Mouse (Mus musculus): ENCODE data around the gene Fer. TPM values are rescaled to one million over a fixed set of nuclear protein-coding genes. Genes with fewer than 3 reads are reported as not detected.

The Fer gene
- polyA plus RNA-seq, 1 experiment from 2014 or later = 31.5 TPM

DNA sequence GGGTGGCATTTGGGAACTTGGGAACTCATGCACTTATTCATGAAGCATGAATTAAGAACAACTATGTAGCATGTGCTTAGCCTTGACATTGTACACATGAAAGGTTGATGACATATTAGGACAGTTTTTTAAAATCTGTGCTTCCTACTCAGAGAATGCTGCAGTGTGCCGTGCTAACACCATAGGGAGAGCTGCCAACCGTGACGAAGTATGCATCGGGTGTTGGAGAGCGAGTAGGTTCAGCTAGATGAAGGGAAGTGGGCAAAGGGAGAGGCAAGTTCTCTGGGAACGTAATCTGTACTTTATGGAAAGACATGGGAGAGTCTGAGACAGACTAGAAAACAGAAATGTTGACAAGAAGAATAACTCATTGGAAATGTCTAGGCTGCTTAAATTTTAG lies 253.9 kb downstream of the Fer start:
- 68% methylated on average over 6 of the region's 6 CpGs for WGBS

DNA sequence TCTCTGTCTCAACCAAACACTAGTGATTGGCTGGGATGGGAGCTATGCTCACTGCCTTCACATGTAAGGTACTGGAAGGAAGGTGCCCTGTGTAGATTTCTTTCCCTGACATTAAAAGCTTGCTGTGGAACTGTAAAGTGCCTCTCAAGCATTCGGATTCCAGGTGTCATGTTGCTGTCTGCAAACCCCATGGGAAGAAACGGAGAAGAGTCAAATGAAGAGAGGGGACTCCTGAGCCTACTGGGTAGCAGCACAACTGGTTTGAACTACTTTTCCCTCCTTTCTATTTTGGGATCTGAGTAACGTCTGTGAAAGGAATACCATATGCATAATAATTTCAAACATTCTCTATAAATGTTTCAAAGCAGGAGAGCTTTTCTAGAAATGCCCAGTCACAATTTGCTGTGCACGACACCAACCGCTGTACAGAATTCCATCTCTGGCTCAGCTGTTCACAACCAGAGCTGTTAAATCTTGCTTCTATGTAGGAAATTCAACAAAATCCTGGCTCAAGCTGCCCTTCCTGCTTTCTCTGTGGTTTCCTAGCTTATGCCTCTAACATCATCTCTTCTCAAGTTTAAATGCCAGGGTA lies 256.9 kb downstream of the Fer start:
- H3K9ac ChIP-seq = no peak overlapping the region
- H3K27me3 ChIP-seq = no peaks in the 10 kb centered on the region
- peak overlapping the region; percentile 52; the same call in 1 of the 2 replicates for H3K27ac ChIP-seq (replicated peaks)
- H3K4me3 ChIP-seq (replicated peaks) = no peak overlapping the region
- H3K36me3 ChIP-seq = no peaks in the 10 kb centered on the region
- no peak for ATAC-seq (ENCODE audit: insufficient number of reproducible peaks, low FRiP score, low TSS enrichment, low read depth)
- H3K4me2 ChIP-seq (replicated peaks) = no peak overlapping the region
- 31% methylated on average over 5 of the region's 5 CpGs for WGBS
- H3K9me3 ChIP-seq (replicated peaks) = no peaks in the 10 kb centered on the region
- H3K4me1 ChIP-seq = peaks cover 9% of the 10 kb centered on the region

More for the DNA sequence above, 253.9 kb downstream of the Fer start:
- Histone ChIP-seq H3K27ac (replicated peaks) (no peak overlapping the region), H3K4me1 (peaks cover 9% of the 10 kb centered on the region), H3K27me3 (no peaks in the 10 kb centered on the region), H3K9ac (no peak overlapping the region), H3K4me2 (replicated peaks) (no peak overlapping the region), H3K9me3 (replicated peaks) (no peaks in the 10 kb centered on the region), H3K36me3 (no peaks in the 10 kb centered on the region), H3K4me3 (replicated peaks) (no peak overlapping the region)
- no peak for ATAC-seq (ENCODE audit: insufficient number of reproducible peaks, low FRiP score, low TSS enrichment, low read depth)

DNA sequence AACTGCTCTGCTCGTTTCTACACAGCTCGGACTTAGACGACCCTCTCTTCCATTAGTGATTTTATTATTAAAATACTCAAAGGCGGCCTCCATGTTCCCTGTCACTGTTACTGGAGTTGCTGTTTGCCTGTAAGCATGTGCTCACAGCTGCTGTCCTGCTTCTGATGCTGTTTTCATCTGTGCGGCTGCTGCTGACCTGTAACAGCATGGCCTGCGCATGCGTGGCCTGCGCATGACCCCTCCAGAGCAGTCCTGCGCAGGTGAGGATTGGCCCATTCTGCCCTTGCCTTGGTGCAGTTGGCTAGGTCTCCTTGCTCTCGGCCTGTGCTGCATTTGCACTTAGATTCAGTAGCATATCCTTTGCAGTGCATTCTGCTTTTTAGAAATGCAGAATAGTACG lies 259.7 kb downstream of the Fer start:
- ATAC-seq (ENCODE audit: insufficient number of reproducible peaks, low FRiP score, low TSS enrichment, low read depth) = no peak

DNA sequence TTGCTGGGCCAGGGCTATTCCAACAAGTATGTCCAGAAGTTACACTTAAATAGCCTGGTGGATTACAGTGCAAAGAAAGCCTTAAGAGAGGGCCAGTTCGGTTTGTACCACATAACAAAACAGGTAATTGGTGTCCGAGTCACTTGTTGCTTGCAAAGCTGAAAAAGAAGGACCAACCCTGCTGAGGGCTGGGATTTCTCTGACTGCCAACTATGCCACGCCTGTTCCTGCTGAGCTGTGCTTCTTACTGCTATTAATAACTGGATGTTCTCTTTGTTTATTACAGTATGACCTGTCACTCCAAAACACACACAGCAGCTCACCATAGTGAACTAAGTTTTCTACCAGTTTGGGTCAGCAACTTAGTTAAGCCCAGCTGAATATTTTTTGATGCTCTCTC lies 260.9 kb downstream of the Fer start:
- Histone ChIP-seq H3K27me3 (no peaks in the 10 kb centered on the region), H3K4me1 (peaks cover 9% of the 10 kb centered on the region), H3K9me3 (replicated peaks) (no peaks in the 10 kb centered on the region), H3K4me2 (replicated peaks) (no peak overlapping the region), H3K36me3 (no peaks in the 10 kb centered on the region), H3K27ac (replicated peaks) (no peak overlapping the region), H3K9ac (no peak overlapping the region), H3K4me3 (replicated peaks) (no peak overlapping the region)
- 70% methylated on average over 3 of the region's 3 CpGs for WGBS
- no peak; the same call in 1 of the 2 replicates for ATAC-seq (ENCODE audit: insufficient number of reproducible peaks, low FRiP score, low TSS enrichment, low read depth)

More for the DNA sequence above, 259.7 kb downstream of the Fer start:
- H3K4me2 ChIP-seq (replicated peaks) = no peak overlapping the region
- no peaks in the 10 kb centered on the region for H3K36me3 ChIP-seq
- no peaks in the 10 kb centered on the region for H3K27me3 ChIP-seq
- no peaks in the 10 kb centered on the region for H3K9me3 ChIP-seq (replicated peaks)
- WGBS = 80% methylated on average over 11 of the region's 11 CpGs
- no peak overlapping the region for H3K4me3 ChIP-seq (replicated peaks)
- no peak overlapping the region for H3K9ac ChIP-seq
- H3K27ac ChIP-seq (replicated peaks) = no peak overlapping the region
- peaks cover 9% of the 10 kb centered on the region for H3K4me1 ChIP-seq

DNA sequence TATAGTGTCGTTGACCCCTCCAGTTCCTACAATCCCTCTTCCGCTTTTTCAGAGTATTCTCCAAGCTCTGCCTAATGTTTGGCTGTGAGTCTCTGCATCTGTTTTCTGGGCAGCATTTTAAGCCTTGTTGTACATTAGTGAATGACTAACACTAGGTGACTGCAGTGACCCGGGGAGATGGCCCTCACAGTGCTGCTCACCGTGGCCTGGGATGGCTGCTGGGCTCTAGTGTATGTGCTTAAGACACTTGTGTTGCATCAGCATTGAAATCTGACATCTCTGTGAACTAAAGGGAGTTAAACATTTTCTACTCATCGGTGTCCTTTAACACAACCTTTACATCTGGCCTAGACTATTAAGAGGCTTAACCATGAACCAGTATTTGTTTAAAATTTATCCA lies 264.0 kb downstream of the Fer start:
- ATAC-seq (ENCODE audit: insufficient number of reproducible peaks, low FRiP score, low TSS enrichment, low read depth) = no peak

DNA sequence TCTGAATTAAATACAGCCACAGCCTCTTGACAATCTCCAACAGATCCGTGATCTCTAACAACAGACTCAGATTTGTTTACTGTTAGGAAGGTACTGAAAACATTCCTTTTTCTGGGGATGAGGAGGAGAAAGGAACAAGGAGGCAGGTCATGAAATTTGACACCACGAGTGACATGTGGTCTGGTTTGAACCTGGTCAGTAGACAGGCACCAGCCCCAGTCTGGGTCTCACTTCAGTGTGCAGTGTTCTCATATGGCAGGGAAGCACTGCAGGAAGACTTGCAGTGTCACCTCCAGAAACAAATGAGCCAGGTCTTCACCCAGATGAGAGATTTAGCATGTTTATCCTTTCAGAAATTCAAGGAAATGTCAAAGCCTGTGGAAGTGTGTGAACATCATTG lies 266.9 kb downstream of the Fer start:
- Histone ChIP-seq H3K4me1 (peaks cover 12% of the 10 kb centered on the region; the same call in 1 of the 2 replicates), H3K27me3 (no peaks in the 10 kb centered on the region), H3K4me2 (replicated peaks) (no peak overlapping the region), H3K27ac (replicated peaks) (no peak overlapping the region), H3K4me3 (replicated peaks) (no peak overlapping the region), H3K9ac (no peak overlapping the region), H3K9me3 (replicated peaks) (no peaks in the 10 kb centered on the region), H3K36me3 (no peaks in the 10 kb centered on the region)
- WGBS = 40% methylated on average over 2 of the region's 2 CpGs
- no peak for ATAC-seq (ENCODE audit: insufficient number of reproducible peaks, low FRiP score, low TSS enrichment, low read depth)

More for the DNA sequence above, 264.0 kb downstream of the Fer start:
- no peaks in the 10 kb centered on the region for H3K27me3 ChIP-seq
- H3K4me3 ChIP-seq (replicated peaks) = no peak overlapping the region
- H3K9ac ChIP-seq = no peak overlapping the region
- H3K4me2 ChIP-seq (replicated peaks) = no peak overlapping the region
- no peak overlapping the region for H3K27ac ChIP-seq (replicated peaks)
- H3K36me3 ChIP-seq = no peaks in the 10 kb centered on the region
- H3K9me3 ChIP-seq (replicated peaks) = no peaks in the 10 kb centered on the region
- peaks cover 12% of the 10 kb centered on the region; the same call in 1 of the 2 replicates for H3K4me1 ChIP-seq
- WGBS = 90% methylated on average over 5 of the region's 5 CpGs

DNA sequence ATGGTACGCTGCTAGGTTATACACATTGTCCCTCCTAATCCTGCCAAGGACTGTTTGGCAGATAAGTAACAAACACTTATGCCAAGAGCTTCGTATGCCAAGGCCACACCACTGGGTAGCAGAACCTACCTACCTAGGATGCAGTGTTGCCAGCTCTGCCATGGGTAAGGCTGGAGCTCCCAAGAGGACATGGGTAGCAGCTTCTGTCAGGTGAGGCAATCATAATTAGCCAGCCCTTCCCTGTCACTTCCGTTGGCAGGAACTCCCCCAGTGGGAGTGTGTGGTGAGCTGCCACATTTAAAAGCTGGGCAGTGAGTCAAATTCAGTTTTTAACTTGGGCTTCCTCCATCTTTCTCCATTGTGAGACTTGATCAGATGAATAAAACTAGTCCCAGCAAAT lies 267.5 kb downstream of the Fer start:
- H3K36me3 ChIP-seq = no peaks in the 10 kb centered on the region
- no peak for ATAC-seq (ENCODE audit: insufficient number of reproducible peaks, low FRiP score, low TSS enrichment, low read depth)
- H3K4me1 ChIP-seq = peaks cover 12% of the 10 kb centered on the region; the same call in 1 of the 2 replicates
- H3K4me2 ChIP-seq (replicated peaks) = no peak overlapping the region
- no peaks in the 10 kb centered on the region for H3K27me3 ChIP-seq
- H3K9me3 ChIP-seq (replicated peaks) = no peaks in the 10 kb centered on the region
- H3K4me3 ChIP-seq (replicated peaks) = no peak overlapping the region
- 54% methylated on average over 3 of the region's 3 CpGs for WGBS
- H3K27ac ChIP-seq (replicated peaks) = no peak overlapping the region
- H3K9ac ChIP-seq = no peak overlapping the region

- Histone ChIP-seq H3K9me3 (replicated peaks) (no peaks in the 10 kb centered on the region), H3K27ac (replicated peaks) (no peak overlapping the region), H3K4me3 (replicated peaks) (no peak overlapping the region), H3K27me3 (no peaks in the 10 kb centered on the region), H3K36me3 (no peaks in the 10 kb centered on the region), H3K4me2 (replicated peaks) (no peak overlapping the region), H3K9ac (no peak overlapping the region), H3K4me1 (peaks cover 12% of the 10 kb centered on the region; the same call in 1 of the 2 replicates)
- no peak for ATAC-seq (ENCODE audit: insufficient number of reproducible peaks, low FRiP score, low TSS enrichment, low read depth)
- WGBS = 63% methylated on average over 6 of the region's 6 CpGs
Observed at GRCm38 (mm10) chr17:64132183-64132582, 269.3 kb downstream of the Fer start.

DNA sequence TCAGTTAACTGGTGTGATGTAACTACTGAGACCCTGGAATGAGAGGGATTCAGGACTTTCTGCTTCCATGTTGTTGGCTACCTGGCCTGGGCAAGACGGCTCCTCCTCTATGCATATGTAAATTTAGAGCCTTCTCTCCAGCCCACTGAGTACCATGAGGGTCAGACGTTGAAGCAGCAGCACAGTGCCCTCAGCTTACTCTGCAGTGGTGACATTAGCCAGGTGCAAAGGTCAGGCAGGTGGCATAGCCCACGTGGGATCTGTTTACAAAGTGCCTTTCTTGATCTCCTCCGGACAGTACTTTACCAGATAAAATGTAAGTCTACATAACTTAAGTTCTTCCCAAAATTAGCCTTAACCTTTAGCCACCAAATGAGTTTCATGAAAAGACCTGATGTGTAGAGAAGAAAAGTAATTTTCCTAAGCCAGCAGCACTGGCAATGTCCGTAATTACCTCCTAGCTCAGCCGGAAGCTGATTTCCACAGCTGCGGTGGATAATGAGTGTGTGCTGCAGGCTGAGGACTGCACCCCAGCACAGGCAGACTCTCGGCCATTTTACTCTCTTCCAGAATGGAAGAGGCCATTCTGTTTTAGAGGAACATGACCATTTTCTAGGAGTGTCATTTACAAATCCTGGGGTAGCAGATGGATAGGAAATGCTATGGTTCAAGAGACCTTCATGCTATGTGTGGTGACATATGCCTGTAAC lies 273.2 kb downstream of the Fer start:
- WGBS = 53% methylated on average over 8 of the region's 8 CpGs
- Histone ChIP-seq H3K27me3 (no peaks in the 10 kb centered on the region), H3K9ac (no peak overlapping the region), H3K4me2 (replicated peaks) (no peak overlapping the region), H3K27ac (replicated peaks) (no peak overlapping the region), H3K36me3 (peaks cover 18% of the 10 kb centered on the region; the same call in 1 of the 2 replicates), H3K4me3 (replicated peaks) (no peak overlapping the region), H3K9me3 (replicated peaks) (no peaks in the 10 kb centered on the region), H3K4me1 (no peaks in the 10 kb centered on the region)
- ATAC-seq (ENCODE audit: insufficient number of reproducible peaks, low FRiP score, low TSS enrichment, low read depth) = no peak

GRCm38 (mm10) chr17:64138036-64138717 lies 275.3 kb downstream of the Fer start:
- Histone ChIP-seq H3K27ac (replicated peaks) (no peak overlapping the region), H3K27me3 (no peaks in the 10 kb centered on the region), H3K9me3 (replicated peaks) (no peaks in the 10 kb centered on the region), H3K4me3 (replicated peaks) (no peak overlapping the region), H3K36me3 (peaks cover 18% of the 10 kb centered on the region; the same call in 1 of the 2 replicates), H3K9ac (no peak overlapping the region), H3K4me2 (replicated peaks) (no peak overlapping the region), H3K4me1 (no peaks in the 10 kb centered on the region)
- no peak for ATAC-seq (ENCODE audit: insufficient number of reproducible peaks, low FRiP score, low TSS enrichment, low read depth)
- WGBS = 85% methylated on average over 8 of the region's 8 CpGs

DNA sequence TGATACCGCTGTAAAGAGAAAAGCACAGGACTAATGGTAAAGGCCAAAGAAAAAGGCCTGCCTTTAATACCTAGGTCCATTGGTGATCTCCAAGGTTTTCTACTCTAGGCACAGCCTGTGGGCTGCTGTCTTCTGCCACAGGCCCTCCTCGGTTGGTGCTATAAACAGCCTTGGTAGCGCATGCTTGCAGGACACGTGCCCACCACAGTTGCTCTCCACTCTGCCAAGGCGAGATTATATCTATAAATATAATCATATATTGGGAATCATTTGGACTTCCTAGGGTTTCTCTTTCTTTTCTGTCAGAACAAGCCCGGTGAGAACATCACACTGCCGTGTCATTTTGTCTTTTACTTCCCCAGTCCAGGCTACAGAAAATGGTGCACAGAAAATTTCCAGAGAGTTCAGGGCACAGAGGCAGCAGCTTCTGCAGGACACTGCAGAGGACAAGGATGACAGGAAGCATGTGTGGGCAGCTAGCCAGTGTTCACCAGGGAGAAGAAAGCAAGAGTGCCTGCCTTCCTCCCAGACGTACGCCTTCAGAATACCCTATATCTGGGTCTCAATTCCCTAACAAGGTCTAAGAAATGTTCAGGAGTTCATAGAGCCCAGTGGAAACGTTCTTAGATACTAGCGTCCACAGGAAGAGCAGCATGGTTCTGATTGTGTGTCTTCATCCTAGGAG lies 276.5 kb downstream of the Fer start:
- Histone ChIP-seq H3K4me3 (replicated peaks) (no peak overlapping the region), H3K27ac (replicated peaks) (no peak overlapping the region), H3K4me2 (replicated peaks) (no peak overlapping the region), H3K9ac (no peak overlapping the region), H3K9me3 (replicated peaks) (no peaks in the 10 kb centered on the region), H3K27me3 (no peaks in the 10 kb centered on the region), H3K36me3 (peaks cover 18% of the 10 kb centered on the region; the same call in 1 of the 2 replicates), H3K4me1 (no peaks in the 10 kb centered on the region)
- 86% methylated on average over 11 of the region's 11 CpGs for WGBS
- ATAC-seq (ENCODE audit: insufficient number of reproducible peaks, low FRiP score, low TSS enrichment, low read depth) = no peak

All from embryonic facial prominence, embryonic 15.5 days (tissue).